Mouse (Mus musculus) liver, adult 10 weeks (tissue): Measurements from ENCODE around the gene Steap1. TPM values are rescaled to one million over a fixed set of nuclear protein-coding genes. Genes with fewer than 3 reads are reported as not detected.

Experiments used
- polyA plus RNA-seq: library from polyadenylated mRNA; stranded (reverse); fragments of 350-450 nt; fragmentation: Illumina TruSeq; extraction: RNeasy Lipid Tissue Mini Kit (QIAGEN cat#74804); gene quantifications from one replicate; pipeline ENCODE4 v1.2.3, GENCODE M21; 2014; ENCODE audit warnings: low read depth, low replicate concordance

Steap1 gene
- polyA plus RNA-seq, result not detected

DNA sequence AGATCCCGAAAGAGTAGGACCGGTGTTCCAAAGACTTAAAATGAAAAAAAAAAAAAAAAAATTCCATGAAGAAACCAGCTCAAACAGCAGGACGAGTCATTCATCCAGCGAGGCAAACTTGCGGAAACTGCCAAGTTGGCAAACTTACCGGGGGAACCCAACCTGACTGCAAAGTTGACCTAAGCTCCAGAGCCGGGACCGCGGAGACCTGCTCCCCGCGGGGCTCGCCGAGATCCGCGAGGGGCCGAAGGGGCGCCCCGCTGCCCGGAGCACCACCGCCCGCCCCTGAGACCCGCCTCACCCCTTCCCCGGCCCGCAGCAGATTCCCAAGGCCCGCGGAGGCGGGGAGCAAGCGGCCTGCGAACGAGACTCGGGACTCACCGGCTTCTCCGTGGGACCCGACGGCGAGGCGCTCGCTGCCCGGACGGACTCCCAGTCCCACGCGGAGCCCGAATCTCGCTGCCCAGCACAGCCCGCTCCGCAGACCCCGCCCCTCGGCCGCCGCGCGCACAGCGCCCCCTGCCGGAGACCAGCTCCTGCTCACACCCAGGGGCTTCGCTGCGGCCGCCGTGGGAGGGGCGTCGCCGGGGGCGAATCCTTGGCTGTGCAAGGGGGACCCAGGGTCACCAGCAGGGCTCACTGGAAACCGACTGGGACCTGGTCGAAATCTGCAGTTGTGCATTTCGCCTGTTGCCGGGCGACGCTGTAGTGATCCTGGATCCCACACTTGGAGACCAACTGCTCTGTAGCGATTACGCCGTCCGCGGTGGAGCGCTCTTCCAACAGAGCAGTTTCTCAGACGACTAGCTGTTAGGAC, at the start of gene Steap1:
TSS of gene Steap1 (minus strand) at position 461 of the 817 bp plus-strand sequence.

GRCm38 (mm10) chr5:5693956-5694653, 55.0 kb downstream of the Steap1 start, which contains the start of gene Steap2:
TSS of gene Steap2 (minus strand) at chr5:5694578.

Other genes starting within 250 kb of the Steap1 start
- 107 TPM for gene Cldn12, start 234.4 kb downstream of the Steap1 start, polyA plus RNA-seq
- 27.0 TPM for gene Gtpbp10, start 189.8 kb downstream of the Steap1 start, polyA plus RNA-seq
- not detected for gene Gm8773, start 175.5 kb downstream of the Steap1 start, polyA plus RNA-seq
- 0.77 TPM for gene Cfap69, start 85.1 kb downstream of the Steap1 start, polyA plus RNA-seq
- 14.2 TPM for gene Steap2, start 54.7 kb downstream of the Steap1 start, polyA plus RNA-seq